Mouse (Mus musculus): ENCODE measurements around the gene Ndfip2. TPM values are rescaled to one million over a fixed set of nuclear protein-coding genes. Genes with fewer than 3 reads are reported as not detected.

Gene Ndfip2
- 92.6 and 96.3 TPM in 2 replicates for polyA plus RNA-seq (2012; rRNA removed)

- Histone ChIP-seq H3K27ac (ENCODE audit: insufficient read depth, low read length) (peak within 1 kb of the TSS; percentile 70), H3K27me3 (ENCODE audit: control insufficient read depth, insufficient read depth, low read length) (no peaks in the 10 kb centered on the region), H3K4me1 (ENCODE audit: control insufficient read depth, insufficient read depth, low read length) (no peaks in the 10 kb centered on the region), H3K4me3 (replicated peaks; ENCODE audit: insufficient read depth, low read depth, low read length) (peak within 1 kb of the TSS; percentile 96)
- DNase-seq, result peak; percentile 90 to 94
- TF ChIP-seq POLR2A (IDR thresholded peaks at IDR 0.05; ENCODE audit: borderline replicate concordance, insufficient read depth, low read length) (peak; percentile 72), CTCF (IDR thresholded peaks at IDR 0.05; ENCODE audit: borderline replicate concordance, insufficient read depth, low read depth, low read length) (no peak)
- under 1% methylated on average over 70 of the region's 70 CpGs for WGBS
Observed at GRCm38 (mm10) chr14:105258379-105259034, at the start of gene Ndfip2. Gene Ndfip2, plus strand, starts transcription at chr14:105258573.

GRCm38 (mm10) chr14:105219525-105220376 lies 38.6 kb upstream of the Ndfip2 start:
- TF ChIP-seq POLR2A (IDR thresholded peaks at IDR 0.05; ENCODE audit: borderline replicate concordance, insufficient read depth, low read length), result no peak
- no peak for TF ChIP-seq CTCF (IDR thresholded peaks at IDR 0.05; ENCODE audit: borderline replicate concordance, insufficient read depth, low read depth, low read length)
- H3K27ac ChIP-seq (ENCODE audit: insufficient read depth, low read length), result no peak overlapping the region
- WGBS, result 37% methylated on average over 9 of the region's 9 CpGs
- H3K27me3 ChIP-seq (ENCODE audit: control insufficient read depth, insufficient read depth, low read length), result no peaks in the 10 kb centered on the region
- DNase-seq, result no peak
- H3K4me1 ChIP-seq (ENCODE audit: control insufficient read depth, insufficient read depth, low read length), result no peaks in the 10 kb centered on the region
- H3K4me3 ChIP-seq (replicated peaks; ENCODE audit: insufficient read depth, low read depth, low read length), result no peak overlapping the region

- no peaks in the 10 kb centered on the region for H3K27me3 ChIP-seq (ENCODE audit: control insufficient read depth, insufficient read depth, low read length)
- no peak overlapping the region for H3K4me3 ChIP-seq (replicated peaks; ENCODE audit: insufficient read depth, low read depth, low read length)
- no peak overlapping the region for H3K27ac ChIP-seq (ENCODE audit: insufficient read depth, low read length)
- no peaks in the 10 kb centered on the region for H3K4me1 ChIP-seq (ENCODE audit: control insufficient read depth, insufficient read depth, low read length)
- WGBS, result 89% methylated on average over 4 of the region's 4 CpGs
- TF ChIP-seq POLR2A (IDR thresholded peaks at IDR 0.05; ENCODE audit: borderline replicate concordance, insufficient read depth, low read length), result no peak
- no peak for TF ChIP-seq CTCF (IDR thresholded peaks at IDR 0.05; ENCODE audit: borderline replicate concordance, insufficient read depth, low read depth, low read length)
- no peak for DNase-seq
Observed at GRCm38 (mm10) chr14:105222240-105222639, 36.1 kb upstream of the Ndfip2 start.

- DNase-seq, result no peak
- 93% methylated on average over 4 of the region's 4 CpGs for WGBS
- TF ChIP-seq CTCF (IDR thresholded peaks at IDR 0.05; ENCODE audit: borderline replicate concordance, insufficient read depth, low read depth, low read length) (no peak), POLR2A (IDR thresholded peaks at IDR 0.05; ENCODE audit: borderline replicate concordance, insufficient read depth, low read length) (no peak)
- Histone ChIP-seq H3K27me3 (ENCODE audit: control insufficient read depth, insufficient read depth, low read length) (no peaks in the 10 kb centered on the region), H3K4me1 (ENCODE audit: control insufficient read depth, insufficient read depth, low read length) (no peaks in the 10 kb centered on the region), H3K4me3 (replicated peaks; ENCODE audit: insufficient read depth, low read depth, low read length) (no peak overlapping the region), H3K27ac (ENCODE audit: insufficient read depth, low read length) (no peak overlapping the region)
Observed at GRCm38 (mm10) chr14:105225790-105226189, 32.6 kb upstream of the Ndfip2 start.

- H3K4me1 ChIP-seq (ENCODE audit: control insufficient read depth, insufficient read depth, low read length), result no peaks in the 10 kb centered on the region
- 53% methylated on average over 6 of the region's 6 CpGs for WGBS
Observed at GRCm38 (mm10) chr14:105232421-105232820, 26.0 kb upstream of the Ndfip2 start.

GRCm38 (mm10) chr14:105236596-105236995 lies 21.8 kb upstream of the Ndfip2 start:
- Histone ChIP-seq H3K4me3 (replicated peaks; ENCODE audit: insufficient read depth, low read depth, low read length) (no peak overlapping the region), H3K4me1 (ENCODE audit: control insufficient read depth, insufficient read depth, low read length) (no peaks in the 10 kb centered on the region), H3K27me3 (ENCODE audit: control insufficient read depth, insufficient read depth, low read length) (no peaks in the 10 kb centered on the region), H3K27ac (ENCODE audit: insufficient read depth, low read length) (no peak overlapping the region)
- DNase-seq, result no peak
- WGBS, result 9% methylated on average over 4 of the region's 4 CpGs
- TF ChIP-seq POLR2A (IDR thresholded peaks at IDR 0.05; ENCODE audit: borderline replicate concordance, insufficient read depth, low read length) (no peak), CTCF (IDR thresholded peaks at IDR 0.05; ENCODE audit: borderline replicate concordance, insufficient read depth, low read depth, low read length) (no peak)

More at GRCm38 (mm10) chr14:105232421-105232820, 26.0 kb upstream of the Ndfip2 start:
- TF ChIP-seq POLR2A (IDR thresholded peaks at IDR 0.05; ENCODE audit: borderline replicate concordance, insufficient read depth, low read length) (no peak), CTCF (IDR thresholded peaks at IDR 0.05; ENCODE audit: borderline replicate concordance, insufficient read depth, low read depth, low read length) (peak; percentile 56)
- DNase-seq, result peak; percentile 12 to 30
- Histone ChIP-seq H3K27me3 (ENCODE audit: control insufficient read depth, insufficient read depth, low read length) (no peaks in the 10 kb centered on the region), H3K27ac (ENCODE audit: insufficient read depth, low read length) (no peak overlapping the region), H3K4me3 (replicated peaks; ENCODE audit: insufficient read depth, low read depth, low read length) (no peak overlapping the region)

GRCm38 (mm10) chr14:105237736-105238135 lies 20.6 kb upstream of the Ndfip2 start:
- no peaks in the 10 kb centered on the region for H3K27me3 ChIP-seq (ENCODE audit: control insufficient read depth, insufficient read depth, low read length)

More at GRCm38 (mm10) chr14:105237736-105238135, 20.6 kb upstream of the Ndfip2 start:
- Histone ChIP-seq H3K4me3 (replicated peaks; ENCODE audit: insufficient read depth, low read depth, low read length) (no peak overlapping the region), H3K27ac (ENCODE audit: insufficient read depth, low read length) (no peak overlapping the region), H3K4me1 (ENCODE audit: control insufficient read depth, insufficient read depth, low read length) (no peaks in the 10 kb centered on the region)
- no peak for TF ChIP-seq POLR2A (IDR thresholded peaks at IDR 0.05; ENCODE audit: borderline replicate concordance, insufficient read depth, low read length)
- TF ChIP-seq CTCF (IDR thresholded peaks at IDR 0.05; ENCODE audit: borderline replicate concordance, insufficient read depth, low read depth, low read length), result no peak
- WGBS, result 81% methylated on average over 9 of the region's 9 CpGs
- DNase-seq, result no peak
